Mouse (Mus musculus) layer of hippocampus, adult 9-10 months (tissue): ENCODE measurements around the gene Neurog1.

Source experiments
- DNase-seq: peaks from one replicate; pipeline ENCODE4 v3.0.0; 2022; ENCODE audit warnings: low spot score

The Neurog1 gene

DNA sequence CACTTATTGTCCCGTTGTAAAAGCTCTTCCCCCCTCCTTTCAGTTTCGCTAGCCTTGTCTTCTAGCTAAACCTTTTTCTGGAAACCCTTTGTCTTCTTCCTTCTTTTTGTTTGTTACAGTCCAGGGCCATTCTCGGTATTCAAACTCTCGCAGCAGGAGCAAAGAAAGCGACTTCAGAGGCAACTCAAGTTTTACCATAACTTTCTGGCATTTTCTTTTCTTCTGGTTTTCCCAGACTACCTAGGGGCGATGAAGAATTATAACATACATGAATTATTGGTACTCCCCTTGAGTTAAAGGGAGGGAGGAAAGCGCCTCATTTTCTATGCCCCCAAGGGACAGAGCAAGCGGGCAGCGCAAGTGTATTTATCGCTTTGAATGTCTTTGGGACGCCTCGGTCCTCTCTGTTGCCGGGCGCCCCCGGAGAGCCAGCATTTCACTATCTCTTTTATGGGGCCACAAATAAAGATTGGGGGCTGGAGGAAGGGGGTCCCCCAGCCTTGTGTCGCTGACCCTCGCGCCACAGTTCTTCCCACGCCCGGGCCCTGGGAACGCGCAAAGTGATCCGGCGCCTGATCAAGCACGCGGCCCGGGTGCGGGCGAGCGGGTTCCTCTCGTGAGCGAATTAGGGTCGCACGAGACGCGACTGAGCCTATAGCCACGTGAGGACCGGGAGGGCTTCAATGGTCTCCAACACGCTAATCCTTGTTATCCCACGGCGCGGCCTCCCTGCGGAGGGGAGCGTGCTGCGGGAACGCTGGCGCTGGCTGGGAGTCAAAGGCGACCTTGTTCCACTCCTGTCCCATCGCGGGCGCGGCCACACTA is 6.4 kb upstream of the Neurog1 start:
- no peak for DNase-seq

DNA sequence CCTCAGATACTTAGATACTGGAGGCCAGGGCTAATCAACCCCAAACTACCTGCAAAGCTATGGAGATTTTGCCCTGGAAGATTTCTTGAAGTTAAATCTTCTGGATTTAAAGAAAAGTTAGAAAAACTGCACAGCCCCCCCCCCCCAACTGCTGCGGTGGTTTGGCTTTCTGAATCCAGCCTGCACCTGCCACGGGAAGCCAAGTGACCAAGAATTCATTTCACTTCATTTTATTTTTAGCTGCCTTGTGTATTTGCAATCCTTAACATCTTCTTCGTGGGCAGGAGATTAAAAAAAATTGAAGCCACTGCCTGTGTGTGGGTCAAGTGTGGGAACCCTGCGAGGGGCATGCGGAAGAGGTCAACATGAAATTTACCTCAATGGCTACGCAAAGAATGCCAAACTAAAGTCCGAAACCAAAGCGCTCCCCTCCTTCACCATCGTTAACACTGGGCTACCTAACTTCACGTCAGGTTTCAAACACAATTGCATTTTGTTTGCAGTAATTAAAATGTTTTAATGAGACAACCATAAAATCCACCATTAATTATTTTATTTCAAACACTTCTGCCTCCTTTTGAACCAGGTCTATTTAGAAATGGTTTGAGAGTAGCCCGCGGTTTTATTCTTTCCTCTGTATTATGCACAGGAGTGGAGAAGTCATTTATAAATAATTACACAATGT is 5.6 kb upstream of the Neurog1 start:
- no peak for DNase-seq

DNA sequence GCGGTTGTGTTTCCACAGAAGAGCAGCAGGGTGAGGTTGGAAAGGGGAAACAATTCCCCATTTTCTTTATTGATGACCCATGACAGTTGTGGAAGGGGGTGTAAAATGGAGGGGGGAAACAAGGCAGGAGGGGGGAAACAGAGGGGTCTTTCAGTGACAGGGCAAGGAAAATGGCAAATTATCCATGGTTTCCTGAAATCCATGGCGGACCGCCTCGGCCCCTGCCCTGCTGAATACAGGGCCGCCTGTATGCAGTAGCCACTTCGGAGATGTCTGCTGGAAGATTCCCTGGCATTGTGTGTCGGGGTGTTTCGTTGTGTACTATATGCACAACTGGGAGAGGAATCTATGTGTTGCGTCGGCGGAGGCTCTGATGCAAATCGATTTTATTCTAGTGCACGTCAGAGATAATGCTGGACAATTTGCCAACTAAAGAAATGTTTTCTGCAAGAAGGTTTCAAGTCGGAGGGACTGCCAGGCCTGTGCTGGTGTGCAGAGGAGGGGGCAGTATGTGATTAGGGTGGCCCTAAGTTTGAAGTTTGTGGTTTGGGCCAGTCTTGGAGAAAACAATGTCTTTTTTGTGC is 4.8 kb upstream of the Neurog1 start:
- no peak for DNase-seq

DNA sequence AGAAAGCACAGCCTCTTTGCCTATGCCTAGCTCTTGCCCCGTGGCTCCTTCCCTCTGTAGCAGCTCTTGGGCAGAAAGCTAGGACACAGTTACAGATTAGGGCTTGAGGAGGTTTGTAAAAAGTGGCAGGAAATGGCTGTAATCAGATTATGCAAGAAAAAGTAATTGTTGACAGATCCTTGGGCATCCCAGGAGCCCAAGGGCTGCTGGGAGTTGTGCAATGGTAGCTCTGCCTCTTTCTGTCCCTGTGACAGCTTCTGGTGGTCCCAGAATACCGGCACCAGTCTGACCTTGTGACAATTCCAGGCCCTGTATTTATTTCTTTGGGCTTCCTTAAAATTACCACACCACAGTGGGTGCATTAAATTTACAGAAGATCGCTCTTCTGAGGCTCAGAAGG is 1.4 kb upstream of the Neurog1 start:
- no peak for DNase-seq

DNA sequence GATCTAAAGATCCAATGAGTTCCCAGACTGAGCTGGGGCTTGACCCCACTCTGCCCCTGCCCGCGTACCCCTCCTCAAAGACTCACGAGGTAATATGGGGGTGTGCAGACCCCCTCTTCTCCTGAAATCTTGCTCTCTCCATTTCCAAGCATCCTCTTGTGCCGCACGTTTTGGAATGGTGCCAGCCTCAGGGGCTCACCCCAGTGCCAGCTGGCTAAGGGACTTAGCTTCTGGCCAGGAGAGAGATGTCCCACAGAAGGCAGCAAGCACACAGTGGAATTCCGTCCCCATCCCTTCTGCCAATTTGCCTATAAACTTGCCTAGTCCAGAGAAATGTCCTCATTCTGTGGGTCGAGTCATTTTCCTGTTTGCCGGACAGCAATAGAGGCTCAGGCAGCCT is 820 bp upstream of the Neurog1 start:
- no peak for DNase-seq

DNA sequence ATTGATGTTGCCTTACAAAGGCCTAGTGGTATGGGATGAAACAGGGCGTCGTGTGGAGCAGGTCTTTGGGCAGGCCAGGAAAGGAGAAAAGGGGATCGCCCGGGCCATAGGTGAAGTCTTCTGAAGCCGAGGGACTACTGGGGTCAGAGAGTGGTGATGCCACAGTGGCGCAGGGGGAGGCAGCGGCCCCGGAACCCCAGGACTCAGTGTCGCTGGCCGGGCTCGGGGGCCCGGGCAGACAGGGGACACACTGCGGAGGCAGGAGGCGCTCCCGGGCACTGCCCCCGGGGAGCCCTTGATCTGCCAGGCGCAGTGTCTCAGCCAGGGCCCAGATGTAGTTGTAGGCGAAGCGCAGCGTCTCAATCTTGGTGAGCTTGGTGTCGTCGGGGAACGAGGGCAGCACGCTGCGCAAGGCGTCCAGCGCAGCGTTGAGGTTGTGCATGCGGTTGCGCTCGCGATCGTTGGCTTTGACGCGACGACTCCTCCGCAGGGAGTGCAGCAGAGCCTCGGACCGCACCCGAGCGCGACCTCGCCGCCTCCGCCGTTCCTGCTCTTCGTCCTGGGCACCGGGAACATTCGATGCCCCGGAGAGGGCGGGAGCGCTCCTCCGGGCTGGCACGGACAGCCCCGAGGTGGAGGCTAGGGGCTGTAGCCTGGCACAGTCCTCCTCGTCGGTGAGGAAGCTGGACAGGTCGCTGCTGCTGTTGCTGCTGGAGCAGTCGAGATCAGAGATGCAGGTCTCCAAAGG is 613 bp downstream of the Neurog1 start:
- DNase-seq: no peak

DNA sequence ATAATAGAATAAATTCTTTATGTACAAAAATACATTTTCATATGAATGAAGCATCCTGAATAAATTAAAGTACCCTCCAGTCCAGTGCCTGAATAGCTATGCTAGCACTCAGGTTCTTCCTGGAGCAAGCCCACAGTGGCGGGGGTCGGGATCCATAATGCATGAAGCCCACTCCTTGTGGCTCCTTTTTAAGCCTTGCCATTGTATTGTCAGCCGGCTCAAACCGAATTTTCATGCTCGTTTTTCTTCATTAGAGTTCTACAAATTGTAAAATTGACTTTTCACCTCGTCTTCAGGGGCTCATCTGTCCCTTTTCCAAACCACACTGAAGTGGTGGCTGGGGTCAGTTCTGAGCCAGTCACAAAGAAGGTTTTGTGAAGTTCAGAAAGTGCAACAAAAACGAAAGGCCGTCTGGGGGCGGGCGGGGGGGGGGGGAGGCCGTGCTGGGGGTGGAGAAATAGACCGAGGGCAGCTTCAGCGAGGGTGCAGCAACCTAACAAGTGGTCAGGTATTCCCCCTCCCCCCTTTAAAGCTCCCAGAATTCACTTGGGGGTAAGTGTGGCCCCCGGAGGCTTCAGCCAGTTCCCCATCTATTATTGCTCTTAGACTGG is 1.3 kb downstream of the Neurog1 start:
- no peak for DNase-seq

DNA sequence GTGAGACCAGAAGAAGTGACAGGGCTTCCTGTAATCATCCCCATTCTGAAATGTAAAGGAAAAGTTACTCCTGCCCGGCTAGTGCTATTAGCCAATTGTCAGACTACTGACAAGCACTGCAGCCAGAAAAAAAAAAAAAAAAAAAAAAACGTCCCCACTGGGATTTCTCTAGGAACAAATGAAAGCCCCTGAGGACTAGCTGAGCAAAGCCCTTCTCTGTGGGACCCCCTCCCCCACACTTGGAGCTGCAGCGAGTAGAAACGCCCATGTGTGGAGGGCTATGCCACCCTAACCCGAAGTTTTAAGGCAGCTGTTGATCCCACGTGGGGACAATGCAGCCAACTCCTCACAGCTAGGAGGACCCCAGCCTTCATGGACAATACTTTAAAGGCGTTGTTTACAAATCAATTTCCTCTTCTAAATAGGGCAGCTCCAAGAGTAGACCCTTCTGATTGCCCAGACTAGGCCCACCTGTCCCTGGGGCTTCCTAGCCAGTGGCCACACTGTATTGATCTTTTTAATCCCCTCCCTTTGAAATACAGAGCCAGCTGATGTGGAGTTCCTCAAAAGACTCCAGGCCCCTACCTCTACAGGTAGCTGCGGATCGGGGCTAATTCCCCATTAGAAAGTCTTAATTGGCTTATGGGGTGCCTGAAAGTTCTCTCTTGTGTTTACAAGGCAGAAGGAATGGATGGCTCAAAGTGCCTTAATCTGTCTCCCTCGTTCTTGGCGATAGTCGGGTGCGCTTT is 2.2 kb downstream of the Neurog1 start:
- no peak for DNase-seq

DNA sequence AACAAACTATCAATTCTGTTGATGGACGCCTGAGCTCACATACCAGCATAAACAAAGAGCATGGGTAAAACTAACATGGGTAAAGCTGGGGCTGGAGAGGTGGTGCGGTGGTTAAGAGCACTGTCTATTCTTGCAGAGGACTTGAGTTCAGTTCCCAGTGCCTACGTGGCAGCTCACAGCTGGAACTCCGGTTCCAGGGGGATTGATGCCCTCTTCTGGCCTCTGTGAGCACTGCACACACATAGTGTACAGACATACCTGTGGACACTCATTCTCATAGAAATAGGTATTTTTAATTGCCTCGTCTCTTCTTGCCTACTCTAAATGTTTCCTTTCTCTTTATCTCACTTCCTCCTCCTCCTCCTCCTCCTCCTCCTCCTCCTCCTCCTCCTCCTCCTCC is 8.9 kb downstream of the Neurog1 start:
- no peak for DNase-seq

DNA sequence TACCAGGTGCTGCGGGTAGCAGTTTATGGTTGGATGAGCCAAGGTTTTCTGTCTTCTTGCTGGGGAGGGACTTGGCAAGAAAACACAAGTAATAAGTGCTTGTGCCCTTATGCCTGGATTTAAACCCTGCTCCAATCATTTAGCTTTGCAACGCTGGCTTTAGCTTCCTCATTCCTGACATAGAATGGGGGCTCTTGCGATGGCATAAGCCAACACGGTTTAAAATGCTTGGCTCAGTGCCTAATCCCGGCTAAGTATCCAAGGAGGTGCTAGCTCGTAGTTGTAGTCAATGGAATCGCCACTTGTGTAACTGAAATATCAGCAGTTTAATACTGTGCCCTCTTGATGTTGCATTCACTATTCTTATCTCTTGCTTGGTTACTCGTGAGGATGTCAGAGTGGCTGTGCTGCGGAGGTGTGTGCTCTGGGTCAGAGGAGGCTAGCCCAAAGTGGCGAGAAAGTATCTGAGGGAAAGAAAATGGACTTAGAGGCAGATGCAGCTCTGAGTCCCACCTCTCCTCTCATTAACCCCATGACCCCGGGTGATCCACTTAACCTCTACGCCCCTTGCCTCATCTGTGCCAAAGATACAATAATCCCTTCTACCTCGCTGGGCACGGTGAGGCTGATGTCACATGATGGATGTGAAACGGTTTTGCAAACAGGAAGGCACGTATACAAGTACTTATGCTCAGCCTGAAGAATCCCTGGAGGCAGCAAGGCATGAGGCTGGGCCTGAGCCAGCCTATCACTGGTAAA is 11.8 kb downstream of the Neurog1 start:
- no peak for DNase-seq

DNA sequence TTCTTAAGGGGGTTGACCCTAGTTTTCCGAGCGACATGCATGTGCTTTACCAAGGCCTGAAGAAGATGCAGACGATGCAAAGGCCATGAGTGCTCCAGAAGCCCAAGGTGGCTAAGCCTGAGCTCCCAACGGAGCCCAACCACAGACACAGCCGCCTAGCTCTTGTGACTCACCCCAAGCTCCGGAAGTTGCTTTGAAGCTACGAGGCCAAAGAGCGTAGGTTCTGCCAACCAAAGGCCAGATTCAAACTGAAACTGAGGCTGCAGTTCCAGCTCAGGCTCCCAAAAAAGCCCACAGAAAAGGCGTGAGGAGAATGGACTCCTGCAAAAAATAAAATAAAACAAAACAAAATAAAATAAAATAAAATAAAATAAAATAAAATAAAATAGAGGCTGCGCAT is 14.1 kb downstream of the Neurog1 start:
- DNase-seq: no peak

DNA sequence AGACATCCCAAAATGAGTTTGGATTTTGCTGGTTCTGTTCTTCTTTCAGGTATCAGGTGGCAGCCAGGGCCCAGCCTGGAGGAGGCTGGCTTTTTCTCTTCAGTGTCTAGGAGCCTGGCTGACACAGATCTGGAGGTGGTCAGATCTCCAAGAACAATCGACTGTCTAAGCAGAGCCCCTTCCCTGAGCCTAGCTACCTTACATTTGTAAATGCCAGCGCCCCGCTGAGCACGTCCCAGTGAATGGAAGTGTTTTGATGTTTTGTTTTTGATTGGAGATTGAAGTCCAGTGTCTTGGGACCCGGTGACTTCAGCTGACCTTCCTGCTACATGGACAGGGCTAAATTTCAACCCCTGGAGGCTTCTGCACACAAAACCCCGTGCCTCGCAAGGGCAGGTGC is 15.8 kb downstream of the Neurog1 start:
- DNase-seq: no peak

DNA sequence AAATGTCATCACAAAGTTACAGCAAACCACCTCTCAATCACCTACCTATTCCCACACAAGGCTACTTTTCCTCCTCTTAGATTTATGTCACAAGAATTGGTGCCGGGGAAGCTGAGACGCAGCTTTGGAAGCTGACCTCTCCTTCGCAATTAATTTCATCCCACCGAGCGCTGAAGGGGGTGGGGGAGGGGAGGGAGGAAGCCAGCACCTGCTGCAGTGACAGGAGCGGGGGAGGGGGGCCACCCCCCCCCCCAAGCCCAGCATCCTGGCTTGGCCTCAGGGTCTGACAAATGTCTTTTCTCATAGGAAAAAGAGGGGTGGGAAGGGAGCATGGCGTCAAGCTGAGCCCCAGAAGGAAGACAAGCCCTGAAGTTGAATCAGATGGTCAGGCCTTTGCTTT is 23.2 kb downstream of the Neurog1 start:
- DNase-seq: no peak

DNA sequence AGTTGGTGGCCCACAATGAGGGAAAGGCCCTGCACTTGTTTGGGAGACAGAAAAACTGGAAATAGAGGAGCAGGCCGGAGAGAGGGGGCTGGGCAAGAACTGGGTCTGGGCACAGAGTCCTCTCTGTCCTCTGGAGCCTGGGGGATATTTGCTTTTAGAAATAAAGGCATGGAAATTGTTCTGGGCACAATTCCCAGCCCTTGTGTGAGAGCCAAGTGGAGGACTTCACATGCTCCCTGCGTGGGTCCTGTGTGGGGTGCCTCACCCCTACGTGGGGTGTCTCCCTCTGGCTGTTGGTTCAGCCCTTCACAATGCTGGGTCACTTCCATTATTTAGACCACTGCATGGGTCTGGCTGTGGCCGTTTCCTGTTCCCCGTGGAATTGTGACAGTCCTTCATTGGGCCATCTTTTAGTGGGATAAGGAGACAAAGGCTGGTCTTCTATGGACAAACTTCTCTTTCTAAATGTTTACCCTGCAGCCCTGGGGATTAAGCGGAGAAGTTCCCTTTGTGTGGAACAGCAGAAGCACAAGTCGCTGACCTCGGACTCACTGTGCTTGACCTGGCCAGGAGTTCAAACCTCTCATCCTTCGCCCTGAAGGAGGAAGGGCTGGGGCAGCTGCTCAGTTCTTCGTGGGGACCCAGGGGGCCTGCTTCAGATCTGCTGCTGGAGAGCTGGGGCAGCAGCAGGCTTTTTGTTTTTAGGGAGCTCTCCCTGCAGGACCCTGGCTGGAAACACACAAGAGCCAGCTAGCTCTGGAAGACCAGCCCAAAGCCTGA is 25.6 kb downstream of the Neurog1 start:
- no peak for DNase-seq

DNA sequence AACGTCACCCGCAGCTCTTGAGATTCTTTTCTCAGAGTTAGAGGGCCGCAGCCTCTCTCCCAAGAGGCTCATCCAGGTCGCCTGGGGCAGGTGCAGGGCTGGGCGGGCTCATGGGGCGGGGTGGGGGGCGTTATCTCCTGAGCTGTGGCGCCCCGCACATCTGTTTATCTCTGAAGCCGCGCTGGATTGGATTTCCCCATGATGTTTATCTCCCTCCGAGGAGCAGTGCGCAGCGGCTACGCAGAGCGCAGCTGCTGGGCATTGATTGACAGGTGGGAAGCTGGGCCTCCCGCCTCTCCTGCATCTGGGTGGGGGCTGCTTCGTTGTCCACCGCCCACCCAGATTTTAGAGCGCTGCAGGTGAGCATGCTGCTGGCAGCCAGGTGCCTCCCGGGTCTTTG is 28.3 kb downstream of the Neurog1 start:
- no peak for DNase-seq

DNA sequence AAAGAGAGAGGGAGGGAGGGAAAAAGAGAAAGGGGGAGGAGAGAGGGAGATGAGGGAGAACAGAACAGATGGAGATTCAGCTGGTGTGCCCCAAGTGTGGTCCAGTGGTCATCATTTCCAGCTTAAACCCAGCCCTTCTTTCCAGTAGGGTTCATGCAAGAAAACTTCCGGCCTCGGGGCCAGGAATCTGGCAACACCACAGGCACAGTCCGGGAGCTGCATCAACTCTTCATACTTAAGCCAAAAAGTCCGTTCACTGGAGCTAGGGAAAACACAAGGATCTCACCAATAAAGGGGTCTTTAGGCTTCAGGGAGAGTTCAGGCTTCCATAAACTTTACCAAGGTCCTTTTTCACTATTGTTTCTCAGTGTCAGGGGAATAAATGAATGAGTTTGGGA is 29.1 kb downstream of the Neurog1 start:
- DNase-seq: no peak

DNA sequence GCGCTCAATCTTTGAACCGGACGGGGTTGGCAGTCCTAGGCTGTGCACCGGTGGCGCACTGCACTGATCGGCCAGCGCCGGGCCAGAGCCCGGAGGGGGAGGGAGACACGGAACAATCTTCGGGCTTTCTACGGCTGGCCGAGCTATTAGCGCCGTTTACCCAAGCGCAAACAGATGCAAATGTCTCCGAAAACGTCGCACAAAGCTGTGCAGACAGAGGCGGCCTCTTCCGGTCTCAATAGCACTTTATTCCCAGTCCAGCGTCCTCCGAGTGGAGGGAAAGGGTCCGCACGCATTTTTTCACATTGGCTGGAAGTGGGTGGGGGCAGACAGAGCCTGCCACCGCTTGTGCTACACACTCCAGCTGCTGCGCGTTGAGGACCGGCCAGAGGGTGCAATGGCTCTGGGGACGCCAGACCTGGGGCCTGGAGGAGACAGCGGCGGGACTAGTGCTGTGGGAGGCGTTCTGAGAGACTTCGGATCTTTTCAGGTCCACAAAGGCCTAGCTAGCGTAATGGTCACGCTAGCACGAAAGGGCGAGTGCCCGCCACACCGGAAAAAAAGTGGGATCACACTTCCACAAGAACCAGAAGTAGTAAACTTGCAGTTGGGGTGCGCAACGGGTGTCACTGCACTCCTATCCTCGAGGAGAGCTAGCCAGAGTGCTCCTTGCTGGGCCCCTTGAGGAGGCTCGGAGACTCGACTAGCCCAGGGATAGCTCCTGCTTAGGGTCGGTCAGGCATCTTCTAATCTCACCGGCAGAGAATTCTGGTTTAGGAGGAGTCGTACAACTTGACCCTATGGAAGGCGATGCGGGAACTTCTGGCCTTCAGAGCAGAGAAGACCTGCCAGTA is 29.7 kb downstream of the Neurog1 start:
- DNase-seq: no peak

DNA sequence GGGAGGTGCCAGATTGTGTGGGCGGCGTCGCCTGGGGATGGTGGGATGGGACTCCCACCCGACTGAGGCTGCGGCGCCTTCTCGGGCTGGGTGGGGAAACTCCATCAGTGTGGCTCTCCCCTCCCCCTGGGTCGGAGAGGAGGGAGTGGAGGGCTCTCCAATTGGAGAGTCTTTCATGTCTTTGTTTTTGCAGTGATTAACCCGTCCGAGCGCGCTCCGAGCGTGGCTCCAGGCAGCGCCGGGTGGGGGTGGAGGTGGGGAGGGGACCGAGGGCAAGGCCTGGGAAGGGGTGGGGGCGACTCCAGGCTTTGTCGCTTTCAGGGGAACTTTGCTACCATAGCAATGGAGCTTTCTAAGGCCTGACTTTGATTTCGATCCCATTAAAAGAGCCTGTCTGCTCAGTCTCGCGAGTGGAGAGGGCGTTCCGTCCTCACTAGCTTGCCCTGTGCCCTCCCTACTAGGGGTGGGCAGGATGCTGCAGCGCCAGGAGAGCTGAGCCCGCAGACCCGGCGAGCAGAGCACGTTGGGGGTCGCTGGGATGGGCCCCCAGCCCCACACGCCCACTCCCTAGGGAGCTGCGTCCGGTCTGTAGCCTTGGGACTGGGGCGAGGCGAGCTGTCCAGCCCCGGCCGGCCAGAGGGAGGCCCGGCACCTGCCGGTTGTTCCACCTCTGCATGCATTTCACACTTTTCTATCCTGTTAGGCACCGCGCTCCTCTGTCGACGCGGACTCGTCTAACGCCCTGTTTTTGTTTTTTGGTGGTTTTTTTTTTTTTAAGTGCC is 30.6 kb downstream of the Neurog1 start:
- DNase-seq: no peak
